Mouse (Mus musculus): ENCODE data around the gene Cnp. TPM values are rescaled to one million over a fixed set of nuclear protein-coding genes. Genes with fewer than 3 reads are reported as not detected.

Gene Cnp
- polyA plus RNA-seq, 1 experiment from 2014 or later = 41.1 TPM

GRCm38 (mm10) chr11:100548141-100548540 lies 26.6 kb upstream of the Cnp start:
- Histone ChIP-seq H3K36me3 (ENCODE audit: control insufficient read depth, insufficient read depth, low read length) (no peaks in the 10 kb centered on the region), H3K27me3 (ENCODE audit: control insufficient read depth, insufficient read depth, low read length) (no peaks in the 10 kb centered on the region), H3K4me2 (ENCODE audit: low read depth, low read length) (no peak overlapping the region), H3K9me3 (ENCODE audit: control insufficient read depth, low read length) (no peaks in the 10 kb centered on the region), H3K4me1 (ENCODE audit: control insufficient read depth, insufficient read depth, low read length) (peaks cover 2% of the 10 kb centered on the region; the same call in 1 of the 2 replicates), H3K4me3 (ENCODE audit: low read depth, low read length) (no peak overlapping the region), H3K9ac (replicated peaks; ENCODE audit: low read depth, low read length) (no peak overlapping the region), H3K27ac (ENCODE audit: low read depth, low read length) (no peak overlapping the region)
- WGBS = 83% methylated on average over 6 of the region's 6 CpGs
- no peak for ATAC-seq (ENCODE audit: low read depth)

- H3K4me2 ChIP-seq (ENCODE audit: low read depth, low read length) = no peak overlapping the region
- H3K9ac ChIP-seq (replicated peaks; ENCODE audit: low read depth, low read length) = no peak overlapping the region
- ATAC-seq (ENCODE audit: low read depth) = no peak
- no peak overlapping the region for H3K4me3 ChIP-seq (ENCODE audit: low read depth, low read length)
- H3K36me3 ChIP-seq (ENCODE audit: control insufficient read depth, insufficient read depth, low read length) = no peaks in the 10 kb centered on the region
- 90% methylated on average over 8 of the region's 8 CpGs for WGBS
- no peak overlapping the region for H3K27ac ChIP-seq (ENCODE audit: low read depth, low read length)
- no peaks in the 10 kb centered on the region for H3K9me3 ChIP-seq (ENCODE audit: control insufficient read depth, low read length)
- H3K27me3 ChIP-seq (ENCODE audit: control insufficient read depth, insufficient read depth, low read length) = no peaks in the 10 kb centered on the region
- H3K4me1 ChIP-seq (ENCODE audit: control insufficient read depth, insufficient read depth, low read length) = peaks cover 2% of the 10 kb centered on the region; the same call in 1 of the 2 replicates
Observed at GRCm38 (mm10) chr11:100549466-100549865, 25.2 kb upstream of the Cnp start.

GRCm38 (mm10) chr11:100550101-100550500 lies 24.6 kb upstream of the Cnp start:
- no peak overlapping the region for H3K4me2 ChIP-seq (ENCODE audit: low read depth, low read length)
- H3K9me3 ChIP-seq (ENCODE audit: control insufficient read depth, low read length) = no peaks in the 10 kb centered on the region
- H3K27me3 ChIP-seq (ENCODE audit: control insufficient read depth, insufficient read depth, low read length) = no peaks in the 10 kb centered on the region
- no peaks in the 10 kb centered on the region for H3K36me3 ChIP-seq (ENCODE audit: control insufficient read depth, insufficient read depth, low read length)
- no peak overlapping the region for H3K27ac ChIP-seq (ENCODE audit: low read depth, low read length)
- H3K4me3 ChIP-seq (ENCODE audit: low read depth, low read length) = no peak overlapping the region
- WGBS = 83% methylated on average over 6 of the region's 6 CpGs
- H3K4me1 ChIP-seq (ENCODE audit: control insufficient read depth, insufficient read depth, low read length) = no peaks in the 10 kb centered on the region; the same call in 1 of the 2 replicates
- no peak for ATAC-seq (ENCODE audit: low read depth)
- H3K9ac ChIP-seq (replicated peaks; ENCODE audit: low read depth, low read length) = no peak overlapping the region

GRCm38 (mm10) chr11:100552842-100553241 lies 21.9 kb upstream of the Cnp start:
- no peaks in the 10 kb centered on the region for H3K9me3 ChIP-seq (ENCODE audit: control insufficient read depth, low read length)
- no peak for ATAC-seq (ENCODE audit: low read depth)
- no peaks in the 10 kb centered on the region for H3K4me1 ChIP-seq (ENCODE audit: control insufficient read depth, insufficient read depth, low read length)
- no peaks in the 10 kb centered on the region for H3K27me3 ChIP-seq (ENCODE audit: control insufficient read depth, insufficient read depth, low read length)
- no peak overlapping the region for H3K9ac ChIP-seq (replicated peaks; ENCODE audit: low read depth, low read length)
- no peak overlapping the region for H3K27ac ChIP-seq (ENCODE audit: low read depth, low read length)
- no peak overlapping the region for H3K4me3 ChIP-seq (ENCODE audit: low read depth, low read length)
- H3K4me2 ChIP-seq (ENCODE audit: low read depth, low read length) = no peak overlapping the region
- 74% methylated on average over 4 of the region's 4 CpGs for WGBS
- H3K36me3 ChIP-seq (ENCODE audit: control insufficient read depth, insufficient read depth, low read length) = no peaks in the 10 kb centered on the region

GRCm38 (mm10) chr11:100555583-100555982 lies 19.1 kb upstream of the Cnp start:
- no peaks in the 10 kb centered on the region for H3K36me3 ChIP-seq (ENCODE audit: control insufficient read depth, insufficient read depth, low read length)
- H3K9ac ChIP-seq (replicated peaks; ENCODE audit: low read depth, low read length) = no peak overlapping the region
- H3K4me2 ChIP-seq (ENCODE audit: low read depth, low read length) = no peak overlapping the region
- no peak overlapping the region for H3K27ac ChIP-seq (ENCODE audit: low read depth, low read length)
- H3K9me3 ChIP-seq (ENCODE audit: control insufficient read depth, low read length) = no peaks in the 10 kb centered on the region
- no peak overlapping the region for H3K4me3 ChIP-seq (ENCODE audit: low read depth, low read length)
- H3K27me3 ChIP-seq (ENCODE audit: control insufficient read depth, insufficient read depth, low read length) = no peaks in the 10 kb centered on the region
- peak; percentile 34; the same call in 1 of the 2 replicates for ATAC-seq (ENCODE audit: low read depth)
- WGBS = 30% methylated on average over 11 of the region's 11 CpGs
- H3K4me1 ChIP-seq (ENCODE audit: control insufficient read depth, insufficient read depth, low read length) = no peaks in the 10 kb centered on the region

- H3K9ac ChIP-seq (replicated peaks; ENCODE audit: low read depth, low read length) = no peak overlapping the region
- H3K27me3 ChIP-seq (ENCODE audit: control insufficient read depth, insufficient read depth, low read length) = no peaks in the 10 kb centered on the region
- H3K4me2 ChIP-seq (ENCODE audit: low read depth, low read length) = no peak overlapping the region
- H3K9me3 ChIP-seq (ENCODE audit: control insufficient read depth, low read length) = no peaks in the 10 kb centered on the region
- H3K4me1 ChIP-seq (ENCODE audit: control insufficient read depth, insufficient read depth, low read length) = no peaks in the 10 kb centered on the region
- H3K27ac ChIP-seq (ENCODE audit: low read depth, low read length) = no peak overlapping the region
- WGBS = 75% methylated on average over 3 of the region's 3 CpGs
- H3K36me3 ChIP-seq (ENCODE audit: control insufficient read depth, insufficient read depth, low read length) = no peaks in the 10 kb centered on the region
- ATAC-seq (ENCODE audit: low read depth) = no peak
- H3K4me3 ChIP-seq (ENCODE audit: low read depth, low read length) = no peak overlapping the region
Observed at GRCm38 (mm10) chr11:100557563-100557962, 17.1 kb upstream of the Cnp start.

- H3K9ac ChIP-seq (replicated peaks; ENCODE audit: low read depth, low read length) = no peak overlapping the region
- no peak overlapping the region for H3K27ac ChIP-seq (ENCODE audit: low read depth, low read length)
- no peak overlapping the region for H3K4me2 ChIP-seq (ENCODE audit: low read depth, low read length)
- H3K4me3 ChIP-seq (ENCODE audit: low read depth, low read length) = no peak overlapping the region
- no peak for ATAC-seq (ENCODE audit: low read depth)
- no peaks in the 10 kb centered on the region for H3K4me1 ChIP-seq (ENCODE audit: control insufficient read depth, insufficient read depth, low read length)
- no peaks in the 10 kb centered on the region for H3K9me3 ChIP-seq (ENCODE audit: control insufficient read depth, low read length)
- H3K27me3 ChIP-seq (ENCODE audit: control insufficient read depth, insufficient read depth, low read length) = no peaks in the 10 kb centered on the region
- 53% methylated on average over 7 of the region's 7 CpGs for WGBS
- no peaks in the 10 kb centered on the region for H3K36me3 ChIP-seq (ENCODE audit: control insufficient read depth, insufficient read depth, low read length)
Observed at GRCm38 (mm10) chr11:100559476-100559875, 15.2 kb upstream of the Cnp start.

- H3K4me1 ChIP-seq (ENCODE audit: control insufficient read depth, insufficient read depth, low read length) = no peaks in the 10 kb centered on the region
- H3K27me3 ChIP-seq (ENCODE audit: control insufficient read depth, insufficient read depth, low read length) = no peaks in the 10 kb centered on the region
- H3K4me2 ChIP-seq (ENCODE audit: low read depth, low read length) = no peak overlapping the region
- no peak overlapping the region for H3K9ac ChIP-seq (replicated peaks; ENCODE audit: low read depth, low read length)
- ATAC-seq (ENCODE audit: low read depth) = no peak
- no peaks in the 10 kb centered on the region for H3K9me3 ChIP-seq (ENCODE audit: control insufficient read depth, low read length)
- WGBS = 72% methylated on average over 5 of the region's 5 CpGs
- H3K36me3 ChIP-seq (ENCODE audit: control insufficient read depth, insufficient read depth, low read length) = no peaks in the 10 kb centered on the region
- H3K27ac ChIP-seq (ENCODE audit: low read depth, low read length) = no peak overlapping the region
- no peak overlapping the region for H3K4me3 ChIP-seq (ENCODE audit: low read depth, low read length)
Observed at GRCm38 (mm10) chr11:100561748-100562147, 13.0 kb upstream of the Cnp start.

GRCm38 (mm10) chr11:100564297-100564696 lies 10.4 kb upstream of the Cnp start:
- Histone ChIP-seq H3K27ac (ENCODE audit: low read depth, low read length) (no peak overlapping the region), H3K4me2 (ENCODE audit: low read depth, low read length) (no peak overlapping the region), H3K27me3 (ENCODE audit: control insufficient read depth, insufficient read depth, low read length) (no peaks in the 10 kb centered on the region), H3K4me1 (ENCODE audit: control insufficient read depth, insufficient read depth, low read length) (no peaks in the 10 kb centered on the region), H3K36me3 (ENCODE audit: control insufficient read depth, insufficient read depth, low read length) (no peaks in the 10 kb centered on the region), H3K9ac (replicated peaks; ENCODE audit: low read depth, low read length) (no peak overlapping the region), H3K9me3 (ENCODE audit: control insufficient read depth, low read length) (no peaks in the 10 kb centered on the region), H3K4me3 (ENCODE audit: low read depth, low read length) (no peak overlapping the region)
- no peak for ATAC-seq (ENCODE audit: low read depth)
- WGBS = 81% methylated on average over 15 of the region's 15 CpGs

- H3K9me3 ChIP-seq (ENCODE audit: control insufficient read depth, low read length) = no peaks in the 10 kb centered on the region
- no peaks in the 10 kb centered on the region for H3K36me3 ChIP-seq (ENCODE audit: control insufficient read depth, insufficient read depth, low read length)
- ATAC-seq (ENCODE audit: low read depth) = no peak
- no peak overlapping the region for H3K9ac ChIP-seq (replicated peaks; ENCODE audit: low read depth, low read length)
- no peak overlapping the region for H3K27ac ChIP-seq (ENCODE audit: low read depth, low read length)
- H3K4me3 ChIP-seq (ENCODE audit: low read depth, low read length) = no peak overlapping the region
- H3K27me3 ChIP-seq (ENCODE audit: control insufficient read depth, insufficient read depth, low read length) = no peaks in the 10 kb centered on the region
- H3K4me2 ChIP-seq (ENCODE audit: low read depth, low read length) = no peak overlapping the region
- 91% methylated on average over 6 of the region's 6 CpGs for WGBS
- no peaks in the 10 kb centered on the region for H3K4me1 ChIP-seq (ENCODE audit: control insufficient read depth, insufficient read depth, low read length)
Observed at GRCm38 (mm10) chr11:100564703-100565102, 10.0 kb upstream of the Cnp start.
